Mouse (Mus musculus): Measurements from ENCODE around the gene Ryk. TPM values are rescaled to one million over a fixed set of nuclear protein-coding genes. Genes with fewer than 3 reads are reported as not detected.
A peak's percentile ranks its signal among the peaks of the same experiment; 100 is the strongest.

Ryk gene
- polyA plus RNA-seq, 1 experiment, result 68.9 TPM

GRCm38 (mm10) chr9:102831541-102831940, 3.2 kb upstream of the Ryk start:
- no peak overlapping the region for H3ac ChIP-seq (ENCODE audit: control insufficient read depth, insufficient read length)
- no peak overlapping the region for H3K4me2 ChIP-seq (ENCODE audit: low read depth)
- H3K4me3 ChIP-seq, result no peak overlapping the region
- H3K27me3 ChIP-seq (ENCODE audit: control insufficient read depth, insufficient read depth, insufficient read length), result no peaks in the 10 kb centered on the region
- TF ChIP-seq USF1 (IDR thresholded peaks at IDR 0.05; ENCODE audit: low read depth), result no peak
- TF ChIP-seq MYOD1 (IDR thresholded peaks at IDR 0.05; ENCODE audit: control insufficient read depth in 1 of 3, insufficient read length in 2 of 3, low read depth in 2 of 3), result peak in 2 of 3 experiments; percentile 84 to 89
- H3K36me3 ChIP-seq (ENCODE audit: control insufficient read depth, insufficient read depth), result no peaks in the 10 kb centered on the region
- H3K79me2 ChIP-seq (ENCODE audit: control insufficient read depth, insufficient read depth), result peaks cover 20% of the 10 kb centered on the region

DNA sequence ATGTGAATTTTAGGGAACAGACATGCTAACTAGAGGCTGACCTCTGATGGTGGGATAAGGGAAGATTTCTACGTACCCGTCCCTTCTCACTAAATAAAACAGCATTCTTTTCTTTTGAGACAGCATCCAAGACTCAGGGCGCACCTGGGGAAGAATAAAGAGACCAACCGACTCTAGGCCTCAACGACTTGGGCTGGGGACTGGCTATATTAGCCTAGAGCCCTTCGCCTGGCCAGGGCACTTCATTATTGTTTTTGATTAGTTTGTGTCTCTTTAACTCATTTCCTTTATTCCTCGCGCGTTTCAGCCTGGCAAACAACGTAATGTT, 339 bp upstream of the Ryk start:
- no peaks in the 10 kb centered on the region for H3K27me3 ChIP-seq (ENCODE audit: control insufficient read depth, insufficient read depth, insufficient read length)
- peaks cover 38% of the 10 kb centered on the region for H3K79me2 ChIP-seq (ENCODE audit: control insufficient read depth, insufficient read depth)
- no peak for TF ChIP-seq POLR2AphosphoS2 (IDR thresholded peaks at IDR 0.05; ENCODE audit: insufficient read length, low read depth)
- H3K4me3 ChIP-seq, result peak overlapping the region; percentile 52
- peak overlapping the region; percentile 83 for H3K4me2 ChIP-seq (ENCODE audit: low read depth)
- H3K36me3 ChIP-seq (ENCODE audit: control insufficient read depth, insufficient read depth), result no peaks in the 10 kb centered on the region
- peak overlapping the region; percentile 99 for H3ac ChIP-seq (ENCODE audit: control insufficient read depth, insufficient read length)

DNA sequence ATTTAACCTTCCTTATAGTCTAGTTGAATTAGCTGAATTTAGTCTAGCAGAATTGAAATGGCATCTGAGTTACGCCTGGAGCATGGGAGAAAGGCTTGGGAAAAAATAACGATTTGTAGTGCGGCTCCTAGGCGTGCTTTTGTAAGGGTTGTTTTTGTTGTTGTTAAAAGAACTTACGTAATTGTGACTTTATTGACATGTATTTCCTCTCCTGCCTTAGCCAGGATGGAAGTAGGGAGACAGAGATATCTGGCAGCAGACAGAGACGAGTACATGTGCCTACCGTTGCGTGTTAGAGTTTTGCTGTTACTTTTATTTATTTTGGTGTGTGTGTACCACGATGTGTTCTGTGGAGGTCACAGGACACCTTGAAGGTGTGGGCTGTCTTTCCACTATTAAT, 1.6 kb downstream of the Ryk start:
- peaks cover 57% of the 10 kb centered on the region for H3K79me2 ChIP-seq (ENCODE audit: control insufficient read depth, insufficient read depth)
- no peaks in the 10 kb centered on the region for H3K27me3 ChIP-seq (ENCODE audit: control insufficient read depth, insufficient read depth, insufficient read length)
- no peak for TF ChIP-seq POLR2A (IDR thresholded peaks at IDR 0.05; ENCODE audit: insufficient read length, low read depth)
- TF ChIP-seq E2F4 (IDR thresholded peaks at IDR 0.05; ENCODE audit: insufficient read depth), result no peak
- no peaks in the 10 kb centered on the region for H3K36me3 ChIP-seq (ENCODE audit: control insufficient read depth, insufficient read depth)
- peak overlapping the region; percentile 52 for H3K4me3 ChIP-seq
- H3ac ChIP-seq (ENCODE audit: control insufficient read depth, insufficient read length), result no peak overlapping the region
- peak overlapping the region; percentile 73 for H3K4me2 ChIP-seq (ENCODE audit: low read depth)

- TF ChIP-seq MYOD1 (IDR thresholded peaks at IDR 0.05; ENCODE audit: control insufficient read depth in 1 of 3, insufficient read length in 2 of 3, low read depth in 2 of 3) (peak in 1 of 3 experiments; percentile 0), MAX (IDR thresholded peaks at IDR 0.05; ENCODE audit: low read depth) (no peak)
- Histone ChIP-seq H3K4me3 (no peak overlapping the region), H3K36me3 (ENCODE audit: control insufficient read depth, insufficient read depth) (no peaks in the 10 kb centered on the region), H3K79me2 (ENCODE audit: control insufficient read depth, insufficient read depth) (peaks cover 77% of the 10 kb centered on the region), H3K4me2 (ENCODE audit: low read depth) (peak overlapping the region; percentile 74), H3K27me3 (ENCODE audit: control insufficient read depth, insufficient read depth, insufficient read length) (no peaks in the 10 kb centered on the region), H3ac (ENCODE audit: control insufficient read depth, insufficient read length) (no peak overlapping the region)
These were observed 6.4 kb downstream of the Ryk start for GRCm38 (mm10) chr9:102840792-102841778.

DNA sequence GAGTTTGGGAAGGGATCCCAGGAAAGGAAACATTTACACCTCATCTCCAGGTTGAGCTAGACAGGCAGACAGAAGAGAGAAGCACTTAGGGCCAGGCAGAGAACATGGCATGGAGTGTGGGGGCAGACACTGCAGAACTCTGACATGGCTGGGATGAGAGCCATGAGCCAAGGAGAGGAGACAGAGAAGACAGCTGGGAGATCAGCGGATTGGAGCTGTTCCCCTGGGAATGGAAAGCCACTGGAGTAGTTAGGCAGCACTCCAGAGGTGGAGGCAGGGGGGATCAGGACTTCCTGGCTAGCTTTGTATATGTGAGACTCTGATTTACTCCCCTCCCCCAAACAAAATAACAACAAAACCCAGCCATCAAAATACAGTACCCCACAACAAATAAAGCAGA, 7.1 kb downstream of the Ryk start:
- Histone ChIP-seq H3ac (ENCODE audit: control insufficient read depth, insufficient read length) (no peak overlapping the region), H3K79me2 (ENCODE audit: control insufficient read depth, insufficient read depth) (peaks cover 78% of the 10 kb centered on the region), H3K4me2 (ENCODE audit: low read depth) (peak overlapping the region; percentile 74), H3K4me3 (no peak overlapping the region), H3K36me3 (ENCODE audit: control insufficient read depth, insufficient read depth) (no peaks in the 10 kb centered on the region), H3K27me3 (ENCODE audit: control insufficient read depth, insufficient read depth, insufficient read length) (no peaks in the 10 kb centered on the region)
- TF ChIP-seq POLR2A (IDR thresholded peaks at IDR 0.05; ENCODE audit: insufficient read length, low read depth) (no peak), MYOD1 (IDR thresholded peaks at IDR 0.05; ENCODE audit: control insufficient read depth in 1 of 3, insufficient read length in 2 of 3, low read depth in 2 of 3) (peak; percentile 20 to 88 (median 85)), USF1 (IDR thresholded peaks at IDR 0.05; ENCODE audit: low read depth) (no peak), CEBPB (IDR thresholded peaks at IDR 0.05; ENCODE audit: insufficient read depth, poor library complexity, severe bottlenecking) (no peak), REST (IDR thresholded peaks at IDR 0.05; ENCODE audit: insufficient read depth, insufficient read length) (no peak), POLR2AphosphoS2 (IDR thresholded peaks at IDR 0.05; ENCODE audit: insufficient read length, low read depth) (no peak), MAX (IDR thresholded peaks at IDR 0.05; ENCODE audit: low read depth) (no peak), SRF (IDR thresholded peaks at IDR 0.05; ENCODE audit: control insufficient read depth, insufficient read length, low read depth) (no peak), MYOG (IDR thresholded peaks at IDR 0.05; ENCODE audit: control insufficient read depth in 1 of 3, insufficient read depth in 1 of 3, insufficient read length in 2 of 3, low read depth in 2 of 3) (peak; percentile 54 to 82 (median 78)), TCF12 (IDR thresholded peaks at IDR 0.05; ENCODE audit: insufficient read depth, poor library complexity, severe bottlenecking) (peak; percentile 11)

DNA sequence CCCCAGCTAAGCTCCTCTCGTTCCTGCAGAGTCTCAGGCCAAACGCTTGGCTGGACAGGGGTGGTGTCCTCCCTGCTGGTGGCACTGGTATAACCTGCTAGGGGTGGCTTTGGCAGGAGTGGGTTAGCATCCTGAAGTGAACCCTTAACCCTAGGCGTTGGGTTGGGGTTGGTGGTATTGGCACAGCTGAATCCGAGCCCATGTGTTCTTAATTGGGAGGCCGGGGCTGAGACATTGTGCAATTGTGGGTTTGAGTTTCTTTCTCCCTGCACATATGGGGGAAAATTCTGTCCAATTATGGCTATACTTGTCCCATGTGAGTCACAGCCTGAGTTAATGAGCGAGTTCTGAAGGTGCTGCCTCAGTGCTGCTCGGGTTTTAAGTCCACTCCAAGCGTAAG, 7.8 kb downstream of the Ryk start:
- TF ChIP-seq MYOG (IDR thresholded peaks at IDR 0.05; ENCODE audit: control insufficient read depth in 1 of 3, insufficient read depth in 1 of 3, insufficient read length in 2 of 3, low read depth in 2 of 3) (peak in 1 of 3 experiments; percentile 21), TCF12 (IDR thresholded peaks at IDR 0.05; ENCODE audit: insufficient read depth, poor library complexity, severe bottlenecking) (no peak), CEBPB (IDR thresholded peaks at IDR 0.05; ENCODE audit: insufficient read depth, poor library complexity, severe bottlenecking) (peak; percentile 98), MAX (IDR thresholded peaks at IDR 0.05; ENCODE audit: low read depth) (no peak), POLR2AphosphoS2 (IDR thresholded peaks at IDR 0.05; ENCODE audit: insufficient read length, low read depth) (no peak), SRF (IDR thresholded peaks at IDR 0.05; ENCODE audit: control insufficient read depth, insufficient read length, low read depth) (peak; percentile 74), TCF3 (IDR thresholded peaks at IDR 0.05; ENCODE audit: insufficient read length, low read depth) (no peak), USF1 (IDR thresholded peaks at IDR 0.05; ENCODE audit: low read depth) (no peak), MYOD1 (IDR thresholded peaks at IDR 0.05; ENCODE audit: control insufficient read depth in 1 of 3, insufficient read length in 2 of 3, low read depth in 2 of 3) (peak in 2 of 3 experiments; percentile 27 to 36), E2F4 (IDR thresholded peaks at IDR 0.05; ENCODE audit: insufficient read depth) (no peak), REST (IDR thresholded peaks at IDR 0.05; ENCODE audit: insufficient read depth, insufficient read length) (no peak), POLR2A (IDR thresholded peaks at IDR 0.05; ENCODE audit: insufficient read length, low read depth) (no peak)
- no peak overlapping the region for H3ac ChIP-seq (ENCODE audit: control insufficient read depth, insufficient read length)
- H3K36me3 ChIP-seq (ENCODE audit: control insufficient read depth, insufficient read depth), result no peaks in the 10 kb centered on the region
- no peaks in the 10 kb centered on the region for H3K27me3 ChIP-seq (ENCODE audit: control insufficient read depth, insufficient read depth, insufficient read length)
- peak overlapping the region; percentile 74 for H3K4me2 ChIP-seq (ENCODE audit: low read depth)
- peaks cover 79% of the 10 kb centered on the region for H3K79me2 ChIP-seq (ENCODE audit: control insufficient read depth, insufficient read depth)
- H3K4me3 ChIP-seq, result no peak overlapping the region
